Mouse (Mus musculus) kidney, embryonic 16.5 days (tissue): ENCODE measurements around the gene Wnt3. TPM values are rescaled to one million over a fixed set of nuclear protein-coding genes. Genes with fewer than 3 reads are reported as not detected.

Experiments used
- ATAC-seq: fragments of 200-750 bp; cut with Nextera tagmentation; 2 replicates; pipeline ENCODE4 v1.8.0; 2017; ENCODE audit warnings: moderate TSS enrichment; ENCODE audit not compliant: low FRiP score, low TSS enrichment
- H3K27ac ChIP-seq: fragments of 300-500 bp; sonication (generic); 2 replicates; pipeline ENCODE4 v1.5.1; 2014; ENCODE audit warnings: low read length
- H3K27me3 ChIP-seq: fragments of 300-500 bp; sonication (generic); 2 replicates; pipeline ENCODE4 v1.6.1; 2014; ENCODE audit warnings: low read length, control low read depth, mixed read lengths; ENCODE audit not compliant: insufficient read depth
- H3K36me3 ChIP-seq: fragments of 300-500 bp; sonication (generic); 2 replicates; pipeline ENCODE4 v1.6.1; 2014; ENCODE audit warnings: low read length, control low read depth, mixed read lengths; ENCODE audit not compliant: insufficient read depth
- H3K4me1 ChIP-seq: fragments of 300-500 bp; sonication (generic); 2 replicates; pipeline ENCODE4 v1.6.1; 2014; ENCODE audit warnings: low read length, control low read depth, mixed read lengths; ENCODE audit not compliant: insufficient read depth
- H3K4me2 ChIP-seq: fragments of 300-500 bp; sonication (generic); replicated peaks from 2 replicates; pipeline ENCODE4 v1.6.1; 2014; ENCODE audit warnings: low read depth, low read length
- H3K4me3 ChIP-seq: fragments of 300-500 bp; sonication (generic); 2 replicates; pipeline ENCODE4 v1.5.1; 2014; ENCODE audit warnings: mild to moderate bottlenecking, low read length
- H3K9ac ChIP-seq: fragments of 300-500 bp; sonication (generic); replicated peaks from 2 replicates; pipeline ENCODE4 v1.6.1; 2014; ENCODE audit warnings: low read length
- H3K9me3 ChIP-seq: fragments of 300-500 bp; sonication (generic); 2 replicates; pipeline ENCODE4 v1.6.1; 2016; ENCODE audit warnings: low read length, control low read depth
- WGBS: fragments of 180-500 bp; shearing (Covaris S2); extraction: QIAGEN DNeasy Blood & Tissue Kit; methylation state at CpG from one replicate; pipeline ENCODE4 v1.1.7; 2014; 5-methylcytosine and 5-hydroxymethylcytosine counted together
- polyA plus RNA-seq: library from polyadenylated mRNA; unstranded; fragments of >200 nt; fragmentation: Nextera tagmentation; extraction: Ambion mirVana; gene quantifications from 2 replicates; pipeline ENCODE4 v1.2.1, GENCODE M21; 2015

Wnt3 gene
- polyA plus RNA-seq, 1 experiment from 2014 or later: not detected

GRCm38 (mm10) chr11:103771160-103771817, 2.7 kb upstream of the Wnt3 start:
- H3K4me3 ChIP-seq: no peak overlapping the region
- no peak for ATAC-seq
- no peak overlapping the region for H3K9ac ChIP-seq
- no peaks in the 10 kb centered on the region for H3K9me3 ChIP-seq
- peaks cover 12% of the 10 kb centered on the region for H3K4me1 ChIP-seq
- H3K4me2 ChIP-seq: no peak overlapping the region
- no peaks in the 10 kb centered on the region for H3K36me3 ChIP-seq
- H3K27me3 ChIP-seq: peaks cover 77% of the 10 kb centered on the region
- 3% methylated on average over 19 of the region's 19 CpGs for WGBS
- no peak overlapping the region for H3K27ac ChIP-seq

GRCm38 (mm10) chr11:103772505-103773386, 1.2 kb upstream of the Wnt3 start:
- Histone ChIP-seq H3K4me1 (peaks cover 12% of the 10 kb centered on the region), H3K9ac (no peak overlapping the region), H3K4me3 (peak overlapping the region; percentile 40), H3K9me3 (no peaks in the 10 kb centered on the region), H3K27me3 (peaks cover 86% of the 10 kb centered on the region), H3K27ac (no peak overlapping the region), H3K36me3 (no peaks in the 10 kb centered on the region), H3K4me2 (peak overlapping the region; percentile 55)
- no peak for ATAC-seq
- 2% methylated on average over 23 of the region's 23 CpGs for WGBS

- Histone ChIP-seq H3K27ac (no peak overlapping the region), H3K36me3 (no peaks in the 10 kb centered on the region), H3K27me3 (peaks cover 81% of the 10 kb centered on the region), H3K9ac (no peak overlapping the region), H3K4me2 (peak overlapping the region; percentile 55), H3K9me3 (no peaks in the 10 kb centered on the region), H3K4me3 (peak overlapping the region; percentile 40), H3K4me1 (peaks cover 12% of the 10 kb centered on the region)
- no peak for ATAC-seq
- under 1% methylated on average over 19 of the region's 19 CpGs for WGBS
Measured at GRCm38 (mm10) chr11:103774228-103774530, 229 bp downstream of the Wnt3 start.

GRCm38 (mm10) chr11:103780152-103780551, 6.2 kb downstream of the Wnt3 start:
- no peaks in the 10 kb centered on the region for H3K36me3 ChIP-seq
- no peak overlapping the region for H3K4me2 ChIP-seq
- no peak overlapping the region for H3K4me3 ChIP-seq
- H3K4me1 ChIP-seq: 0 out of 2 replicates have a peak, but pooled peaks cover 3% of the 10 kb centered on the region
- no peak overlapping the region for H3K27ac ChIP-seq
- H3K9me3 ChIP-seq: no peaks in the 10 kb centered on the region
- WGBS: 29% methylated on average over 9 of the region's 9 CpGs
- ATAC-seq: no peak
- no peak overlapping the region for H3K9ac ChIP-seq
- peaks cover 21% of the 10 kb centered on the region for H3K27me3 ChIP-seq

GRCm38 (mm10) chr11:103789951-103790350, 16.0 kb downstream of the Wnt3 start:
- no peaks in the 10 kb centered on the region for H3K36me3 ChIP-seq
- WGBS: 68% methylated on average over 5 of the region's 5 CpGs
- H3K9ac ChIP-seq: no peak overlapping the region
- no peaks in the 10 kb centered on the region for H3K9me3 ChIP-seq
- peaks cover 23% of the 10 kb centered on the region for H3K27me3 ChIP-seq
- no peak overlapping the region for H3K27ac ChIP-seq
- no peaks in the 10 kb centered on the region for H3K4me1 ChIP-seq
- H3K4me3 ChIP-seq: no peak overlapping the region
- ATAC-seq: no peak
- H3K4me2 ChIP-seq: no peak overlapping the region

- H3K27me3 ChIP-seq: peaks cover 13% of the 10 kb centered on the region
- no peak overlapping the region for H3K4me3 ChIP-seq
- no peak overlapping the region for H3K27ac ChIP-seq
- H3K4me1 ChIP-seq: no peaks in the 10 kb centered on the region
- no peak for ATAC-seq
- WGBS: 72% methylated on average over 9 of the region's 9 CpGs
- peaks cover 10% of the 10 kb centered on the region for H3K9me3 ChIP-seq
- no peak overlapping the region for H3K9ac ChIP-seq
- no peak overlapping the region for H3K4me2 ChIP-seq
- no peaks in the 10 kb centered on the region for H3K36me3 ChIP-seq
Measured at GRCm38 (mm10) chr11:103801128-103801527, 27.2 kb downstream of the Wnt3 start.

GRCm38 (mm10) chr11:103804126-103804525, 30.2 kb downstream of the Wnt3 start:
- no peak overlapping the region for H3K4me3 ChIP-seq
- H3K27ac ChIP-seq: no peak overlapping the region
- H3K9ac ChIP-seq: no peak overlapping the region
- WGBS: 81% methylated on average over 11 of the region's 11 CpGs
- ATAC-seq: no peak
- no peak overlapping the region for H3K4me2 ChIP-seq
- peaks cover 10% of the 10 kb centered on the region for H3K9me3 ChIP-seq
- peaks cover 2% of the 10 kb centered on the region; the same call in 1 of the 2 replicates for H3K4me1 ChIP-seq
- peaks cover 21% of the 10 kb centered on the region for H3K27me3 ChIP-seq
- H3K36me3 ChIP-seq: no peaks in the 10 kb centered on the region

- WGBS: 77% methylated on average over 4 of the region's 4 CpGs
- Histone ChIP-seq H3K9ac (no peak overlapping the region), H3K9me3 (peaks cover 10% of the 10 kb centered on the region), H3K27ac (no peak overlapping the region), H3K27me3 (peaks cover 28% of the 10 kb centered on the region), H3K36me3 (no peaks in the 10 kb centered on the region), H3K4me3 (no peak overlapping the region), H3K4me1 (peaks cover 9% of the 10 kb centered on the region), H3K4me2 (no peak overlapping the region)
- no peak for ATAC-seq
Measured at GRCm38 (mm10) chr11:103804804-103805203, 30.9 kb downstream of the Wnt3 start.

- Histone ChIP-seq H3K9ac (no peak overlapping the region), H3K4me3 (no peak overlapping the region), H3K9me3 (peaks cover 10% of the 10 kb centered on the region), H3K4me2 (no peak overlapping the region), H3K36me3 (no peaks in the 10 kb centered on the region), H3K27me3 (peaks cover 60% of the 10 kb centered on the region), H3K4me1 (peaks cover 17% of the 10 kb centered on the region), H3K27ac (no peak overlapping the region)
- 49% methylated on average over 12 of the region's 12 CpGs for WGBS
- ATAC-seq: no peak
Measured at GRCm38 (mm10) chr11:103807966-103808365, 34.0 kb downstream of the Wnt3 start.
